Mouse (Mus musculus) cortical plate, adult 2 months (tissue): Measurements from ENCODE around the gene Gm37240.

ENCODE experiments used
- CTCF ChIP-seq: fragments of 200-500 bp; IDR thresholded peaks from 2 replicates; pipeline ENCODE4 v1.5.1; 2011; ENCODE audit warnings: mild to moderate bottlenecking, control low read depth, low read length; ENCODE audit not compliant: insufficient read depth; ENCODE audit errors: extremely low read depth
- POLR2A ChIP-seq: fragments of 200-500 bp; IDR thresholded peaks from 2 replicates; pipeline ENCODE4 v1.6.1; 2011; ENCODE audit warnings: mild to moderate bottlenecking, low read length, control low read depth; ENCODE audit not compliant: insufficient read depth; ENCODE audit errors: extremely low read depth

- no peak for TF ChIP-seq CTCF
- TF ChIP-seq POLR2A, result no peak
These were observed 1267.6 kb downstream of the Gm37240 start for GRCm38 (mm10) chr3:84619725-84620124.
